Comparison of ENCODE assay signal across 7 mouse cellular contexts in genomic region chr2:122611654-122611973, GRCm38 (mm10). TPM values are rescaled to one million over a fixed set of nuclear protein-coding genes. Genes with fewer than 3 reads are reported as not detected.
A peak's percentile ranks its signal among the peaks of the same experiment; 100 is the strongest.
DNase-seq lines count a peak whose midpoint lies in the region; ATAC-seq and TF ChIP-seq lines count a peak whose summit lies in the region.

No protein-coding gene starts in this region.

- TF ChIP-seq POLR2A in lung, adult 2 months (IDR thresholded peaks at IDR 0.05; ENCODE audit: borderline replicate concordance, extremely low read depth, low read depth, low read length), result no peak

- H3K36me3 ChIP-seq in lung, postnatal 0 days (ENCODE audit: insufficient read depth, low read length), result no peaks in the 10 kb centered on the region
- H3K36me3 ChIP-seq in forebrain, embryonic 16.5 days (ENCODE audit: control insufficient read depth, insufficient read depth), result no peaks in the 10 kb centered on the region
- H3K36me3 ChIP-seq in liver, embryonic 15.5 days (replicated peaks), result no peaks in the 10 kb centered on the region
- H3K36me3 ChIP-seq in stomach, postnatal 0 days (ENCODE audit: control insufficient read depth, insufficient read depth, low read length), result no peaks in the 10 kb centered on the region

- no peak overlapping the region for H3K9ac ChIP-seq in lung, postnatal 0 days (replicated peaks; ENCODE audit: low read depth)
- peak overlapping the region; percentile 85 for H3K9ac ChIP-seq in forebrain, embryonic 16.5 days (replicated peaks; ENCODE audit: low read depth, low read length)
- no peak overlapping the region for H3K9ac ChIP-seq in liver, embryonic 15.5 days
- no peak overlapping the region for H3K9ac ChIP-seq in stomach, postnatal 0 days (ENCODE audit: low read length)

- ATAC-seq in lung, postnatal 0 days, result no peak
- no peak for ATAC-seq in forebrain, embryonic 16.5 days
- ATAC-seq in liver, embryonic 15.5 days (ENCODE audit: insufficient read depth), result no peak
- no peak for ATAC-seq in stomach, postnatal 0 days (ENCODE audit: low FRiP score, low TSS enrichment)

- TF ChIP-seq EP300 in lung, postnatal 0 days (IDR thresholded peaks at IDR 0.05), result no peak
- TF ChIP-seq EP300 in stomach, postnatal 0 days (optimal IDR thresholded peaks at IDR 0.05), result no peak

- peaks cover 5% of the 10 kb centered on the region; the same call in 1 of the 2 replicates for H3K4me1 ChIP-seq in lung, postnatal 0 days (ENCODE audit: insufficient read depth, low read depth, low read length)
- no peaks in the 10 kb centered on the region; the same call in 1 of the 2 replicates for H3K4me1 ChIP-seq in lung, adult 2 months (ENCODE audit: control insufficient read depth, insufficient read depth, low read length)
- H3K4me1 ChIP-seq in forebrain, embryonic 16.5 days (replicated peaks; ENCODE audit: control insufficient read depth, insufficient read depth, low read length), result peaks cover 6% of the 10 kb centered on the region
- H3K4me1 ChIP-seq in liver, embryonic 15.5 days (replicated peaks), result peaks cover 9% of the 10 kb centered on the region
- 0 out of 2 replicates have a peak, but pooled peaks cover 2% of the 10 kb centered on the region for H3K4me1 ChIP-seq in stomach, postnatal 0 days (replicated peaks; ENCODE audit: control insufficient read depth, insufficient read depth)

- TF ChIP-seq CTCF in lung, postnatal 0 days (IDR thresholded peaks at IDR 0.05), result no peak
- TF ChIP-seq CTCF in lung, adult 2 months (IDR thresholded peaks at IDR 0.05; ENCODE audit: insufficient read depth, low read length), result no peak
- TF ChIP-seq CTCF in stomach, postnatal 0 days (IDR thresholded peaks at IDR 0.05; ENCODE audit: low read depth), result no peak

- no peak for DNase-seq in lung, postnatal 0 days (ENCODE audit: low spot score)
- no peak for DNase-seq in lung, adult 2 months
- DNase-seq in stomach, postnatal 0 days (ENCODE audit: low spot score), result no peak
- no peak for DNase-seq in cerebellum, postnatal 4 days (ENCODE audit: low spot score in 2 of 2)
- no peak for DNase-seq in frontal cortex, postnatal 10 days (ENCODE audit: low spot score in 2 of 2)

- H3K27ac ChIP-seq in lung, postnatal 0 days (ENCODE audit: low read length), result no peak overlapping the region
- H3K27ac ChIP-seq in forebrain, embryonic 16.5 days (ENCODE audit: low read length), result no peak overlapping the region
- H3K27ac ChIP-seq in liver, embryonic 15.5 days (replicated peaks), result no peak overlapping the region
- H3K27ac ChIP-seq in stomach, postnatal 0 days (replicated peaks), result no peak overlapping the region

- peaks cover 5% of the 10 kb centered on the region; the same call in 1 of the 2 replicates for H3K27me3 ChIP-seq in lung, postnatal 0 days (replicated peaks; ENCODE audit: insufficient read depth, low read length)
- no peaks in the 10 kb centered on the region for H3K27me3 ChIP-seq in forebrain, embryonic 16.5 days (replicated peaks; ENCODE audit: control insufficient read depth, insufficient read depth, low read length)
- peaks cover 8% of the 10 kb centered on the region for H3K27me3 ChIP-seq in liver, embryonic 15.5 days
- no peaks in the 10 kb centered on the region for H3K27me3 ChIP-seq in stomach, postnatal 0 days (ENCODE audit: control insufficient read depth, insufficient read depth, low read length)

- peak overlapping the region; percentile 73; the same call in 1 of the 2 replicates for H3K4me2 ChIP-seq in lung, postnatal 0 days (replicated peaks; ENCODE audit: low read depth, low read length)
- peak overlapping the region; percentile 93 for H3K4me2 ChIP-seq in forebrain, embryonic 16.5 days (ENCODE audit: low read length)
- H3K4me2 ChIP-seq in liver, embryonic 15.5 days, result peak overlapping the region; percentile 76
- peak overlapping the region; percentile 81; the same call in 1 of the 2 replicates for H3K4me2 ChIP-seq in stomach, postnatal 0 days (replicated peaks; ENCODE audit: low read depth)

- H3K9me3 ChIP-seq in lung, postnatal 0 days (ENCODE audit: low read length), result no peaks in the 10 kb centered on the region
- no peaks in the 10 kb centered on the region for H3K9me3 ChIP-seq in forebrain, embryonic 16.5 days (ENCODE audit: control insufficient read depth, low read length)
- H3K9me3 ChIP-seq in liver, embryonic 15.5 days (replicated peaks), result no peaks in the 10 kb centered on the region
- no peaks in the 10 kb centered on the region for H3K9me3 ChIP-seq in stomach, postnatal 0 days (ENCODE audit: control insufficient read depth, low read length)

- no peak overlapping the region; the same call in 1 of the 2 replicates for H3K4me3 ChIP-seq in lung, postnatal 0 days (ENCODE audit: low read depth, low read length)
- H3K4me3 ChIP-seq in lung, adult 2 months (replicated peaks; ENCODE audit: extremely low read depth, low read depth, low read length), result no peak overlapping the region
- H3K4me3 ChIP-seq in forebrain, embryonic 16.5 days (replicated peaks; ENCODE audit: low read length), result peak overlapping the region; percentile 72
- peak overlapping the region; percentile 57 for H3K4me3 ChIP-seq in liver, embryonic 15.5 days (replicated peaks)
- no peak overlapping the region for H3K4me3 ChIP-seq in stomach, postnatal 0 days (ENCODE audit: low read depth, low read length)

- WGBS in lung, postnatal 0 days, result 73% methylated on average over 4 of the region's 4 CpGs
- 76% methylated on average over 4 of the region's 4 CpGs for WGBS in lung, adult 2 months
- WGBS in forebrain, embryonic 16.5 days, result 87% methylated on average over 4 of the region's 4 CpGs
- 76% methylated on average over 4 of the region's 4 CpGs for WGBS in liver, embryonic 15.5 days (ENCODE audit: insufficient replicate concordance)
- 90% methylated on average over 4 of the region's 4 CpGs for WGBS in stomach, postnatal 0 days

RNA-seq across cellular contexts. Expression of gene Gatm, which starts 0.5 kb away (rescaled TPM):
- 3.0 and 3.7 TPM in 2 replicates for polyA plus RNA-seq in lung, postnatal 0 days (2015; fragmentation: Nextera tagmentation; extraction: Ambion mirVana)
- polyA plus RNA-seq in lung, adult 2 months (2012; rRNA removed), result 6.1 and 6.4 TPM in 2 replicates
- 30.6 and 32.0 TPM in 2 replicates for polyA plus RNA-seq in forebrain, embryonic 16.5 days (2015; fragmentation: Nextera tagmentation; extraction: Ambion mirVana)
- polyA plus RNA-seq in liver, embryonic 15.5 days (2015; fragmentation: Nextera tagmentation; extraction: Ambion mirVana), result 29.4 and 31.9 TPM in 2 replicates
- polyA plus RNA-seq in stomach, postnatal 0 days (2015; fragmentation: Nextera tagmentation; extraction: Ambion mirVana), result 8.5 and 9.3 TPM in 2 replicates

RNA-seq across cellular contexts. Expression of gene AA467197, which starts 25.2 kb away (rescaled TPM):
- 1.3 and 2.6 TPM in 2 replicates for polyA plus RNA-seq in lung, postnatal 0 days (2015; fragmentation: Nextera tagmentation; extraction: Ambion mirVana)
- 0.32 and 0.53 TPM in 2 replicates for polyA plus RNA-seq in lung, adult 2 months (2012; rRNA removed)
- polyA plus RNA-seq in forebrain, embryonic 16.5 days (2015; fragmentation: Nextera tagmentation; extraction: Ambion mirVana), result not detected in 2 replicates
- polyA plus RNA-seq in liver, embryonic 15.5 days (2015; fragmentation: Nextera tagmentation; extraction: Ambion mirVana), result 1.3 and 2.1 TPM in 2 replicates
- 193 and 201 TPM in 2 replicates for polyA plus RNA-seq in stomach, postnatal 0 days (2015; fragmentation: Nextera tagmentation; extraction: Ambion mirVana)

Comparison
In these comparisons a context has a peak if more than half of its experiments do, and no peak if none do; other contexts are left out.
1. H3K4me3 ChIP-seq: peak in forebrain, embryonic 16.5 days (single experiment) and liver, embryonic 15.5 days (single experiment); none in lung, postnatal 0 days (single experiment), lung, adult 2 months (single experiment) and stomach, postnatal 0 days (single experiment).
2. RNA of gene AA467197, which starts 25.2 kb away (polyA plus RNA-seq): 193 to 201 TPM in stomach, postnatal 0 days; 1.3 to 2.1 TPM in liver, embryonic 15.5 days, 1.3 to 2.6 TPM in lung, postnatal 0 days, 0.32 to 0.53 TPM in lung, adult 2 months and not detected in forebrain, embryonic 16.5 days; every median in the first group is over 10 times any median in the second.
3. Peak in every context shown above with its lines, with median percentiles within 50 percentile points of each other: H3K4me2 ChIP-seq.